Mouse (Mus musculus) hindbrain, postnatal 0 days (tissue): ENCODE measurements around the gene Rab7. TPM values are rescaled to one million over a fixed set of nuclear protein-coding genes. Genes with fewer than 3 reads are reported as not detected.
"Not testable (repeated sequence)": the region's sequence is repeated elsewhere in the genome, so short reads cannot be mapped to it uniquely, and the experiment has no call there.

ENCODE experiments used
- ATAC-seq: fragments of 200-750 bp; cut with Nextera tagmentation; 2 replicates; pipeline ENCODE4 v1.8.0; 2017; ENCODE audit warnings: mild to moderate bottlenecking, moderate TSS enrichment, moderate library complexity
- DNase-seq: peaks from one replicate; pipeline ENCODE4 v3.0.0-alpha.2; 2015; ENCODE audit warnings: low spot score
- H3K27ac ChIP-seq: fragments of 300-500 bp; sonication (generic); 2 replicates; pipeline ENCODE4 v1.5.1; 2014; ENCODE audit warnings: mild to moderate bottlenecking
- H3K27me3 ChIP-seq: fragments of 300-500 bp; sonication (generic); 2 replicates; pipeline ENCODE4 v1.6.1; 2014; ENCODE audit warnings: low read length, mixed read lengths; ENCODE audit not compliant: insufficient read depth
- H3K36me3 ChIP-seq: fragments of 300-500 bp; sonication (generic); 2 replicates; pipeline ENCODE4 v1.6.1; 2014; ENCODE audit warnings: low read length, mixed read lengths; ENCODE audit not compliant: insufficient read depth
- H3K4me1 ChIP-seq: fragments of 300-500 bp; sonication (generic); 2 replicates; pipeline ENCODE4 v1.6.1; 2014; ENCODE audit warnings: antibody characterized with exemption, low read length, mixed read lengths; ENCODE audit not compliant: insufficient read depth
- H3K4me2 ChIP-seq: fragments of 300-500 bp; sonication (generic); 2 replicates; pipeline ENCODE4 v1.6.1; 2014; ENCODE audit warnings: low read depth, mild to moderate bottlenecking, low read length, moderate library complexity, mixed read lengths
- H3K4me3 ChIP-seq: fragments of 300-500 bp; sonication (generic); 2 replicates; pipeline ENCODE4 v1.5.1; 2014; ENCODE audit warnings: low read length
- H3K9ac ChIP-seq: fragments of 300-500 bp; sonication (generic); replicated peaks from 2 replicates; pipeline ENCODE4 v1.6.1; 2014; ENCODE audit warnings: mild to moderate bottlenecking, low read length, moderate library complexity, mixed read lengths
- H3K9me3 ChIP-seq: fragments of 300-500 bp; sonication (generic); 2 replicates; pipeline ENCODE4 v1.6.1; 2016; ENCODE audit warnings: low read length, mixed read lengths
- CTCF ChIP-seq: IDR thresholded peaks from 2 replicates; pipeline ENCODE4 v1.5.1; 2016; ENCODE audit warnings: antibody characterized with exemption, control low read depth, low read depth
- WGBS: fragments of 180-500 bp; shearing (Covaris S2); extraction: QIAGEN DNeasy Blood & Tissue Kit; methylation state at CpG from one replicate; pipeline ENCODE4 v1.1.7; 2014; 5-methylcytosine and 5-hydroxymethylcytosine counted together
- polyA plus RNA-seq: library from polyadenylated mRNA; unstranded; fragments of >200 nt; fragmentation: Nextera tagmentation; extraction: Ambion mirVana; gene quantifications from 2 replicates; pipeline ENCODE4 v1.2.1, GENCODE M21; 2015
- total RNA-seq: library from RNA; depleted of rRNA; stranded (reverse); fragments of >200 nt; gene quantifications from 2 replicates; pipeline ENCODE4 v1.2.3, GENCODE M21; 2014

Gene Rab7
- total and polyA plus RNA-seq, 2 experiments from 2014 or later = 90.0 to 345 TPM

GRCm38 (mm10) chr6:88011106-88011505 lies 34.0 kb downstream of the Rab7 start:
- H3K27ac ChIP-seq, H3K4me2 ChIP-seq, H3K9ac ChIP-seq, ATAC-seq, H3K4me1 ChIP-seq, H3K4me3 ChIP-seq, H3K27me3 ChIP-seq, H3K9me3 ChIP-seq: not testable (repeated sequence)
- peak; percentile 56 for TF ChIP-seq CTCF
- 78% methylated on average over 1 of the region's 1 CpGs for WGBS
- peak; percentile 34 for DNase-seq
- H3K36me3 ChIP-seq = peaks cover 22% of the 10 kb centered on the region

GRCm38 (mm10) chr6:88009209-88009608 lies 35.9 kb downstream of the Rab7 start:
- H3K36me3 ChIP-seq = peaks cover 28% of the 10 kb centered on the region
- H3K9me3 ChIP-seq = no peaks in the 10 kb centered on the region
- no peak overlapping the region for H3K27ac ChIP-seq
- H3K4me1 ChIP-seq = no peaks in the 10 kb centered on the region
- H3K27me3 ChIP-seq = no peaks in the 10 kb centered on the region
- DNase-seq (no peak), ATAC-seq (no peak)
- no peak for TF ChIP-seq CTCF
- H3K4me3 ChIP-seq = no peak overlapping the region
- 90% methylated on average over 4 of the region's 4 CpGs for WGBS
- no peak overlapping the region for H3K4me2 ChIP-seq
- H3K9ac ChIP-seq = no peak overlapping the region

- ATAC-seq, H3K9me3 ChIP-seq, H3K27ac ChIP-seq, H3K27me3 ChIP-seq, H3K4me3 ChIP-seq, H3K4me1 ChIP-seq, DNase-seq, H3K4me2 ChIP-seq, H3K9ac ChIP-seq: not testable (repeated sequence)
- WGBS = 88% methylated on average over 12 of the region's 14 CpGs
- peaks cover 50% of the 10 kb centered on the region for H3K36me3 ChIP-seq
Observed at GRCm38 (mm10) chr6:88004773-88005172, 40.3 kb downstream of the Rab7 start.

GRCm38 (mm10) chr6:88003439-88003838 lies 41.6 kb downstream of the Rab7 start:
- H3K36me3 ChIP-seq = peaks cover 47% of the 10 kb centered on the region
- no peak for TF ChIP-seq CTCF
- DNase-seq = no peak
- no peaks in the 10 kb centered on the region for H3K4me1 ChIP-seq
- no peaks in the 10 kb centered on the region for H3K9me3 ChIP-seq
- no peak overlapping the region for H3K27ac ChIP-seq
- ATAC-seq = no peak
- H3K27me3 ChIP-seq = no peaks in the 10 kb centered on the region
- H3K9ac ChIP-seq = no peak overlapping the region
- no peak overlapping the region for H3K4me2 ChIP-seq
- H3K4me3 ChIP-seq = no peak overlapping the region
- 88% methylated on average over 4 of the region's 4 CpGs for WGBS

GRCm38 (mm10) chr6:87998358-87998757 lies 46.7 kb downstream of the Rab7 start:
- no peak overlapping the region for H3K4me2 ChIP-seq
- ATAC-seq (no peak), DNase-seq (no peak)
- WGBS = 86% methylated on average over 4 of the region's 4 CpGs
- H3K27me3 ChIP-seq = no peaks in the 10 kb centered on the region
- no peak overlapping the region for H3K4me3 ChIP-seq
- TF ChIP-seq CTCF = no peak
- no peak overlapping the region for H3K27ac ChIP-seq
- H3K36me3 ChIP-seq = peaks cover 24% of the 10 kb centered on the region
- H3K9ac ChIP-seq = no peak overlapping the region
- H3K9me3 ChIP-seq = no peaks in the 10 kb centered on the region
- peaks cover 6% of the 10 kb centered on the region; the same call in 1 of the 2 replicates for H3K4me1 ChIP-seq

- peak; percentile 88 for TF ChIP-seq CTCF
- Histone ChIP-seq H3K27me3 (no peaks in the 10 kb centered on the region), H3K27ac (no peak overlapping the region), H3K4me2 (no peak overlapping the region), H3K4me3 (no peak overlapping the region), H3K9me3 (no peaks in the 10 kb centered on the region), H3K4me1 (peaks cover 6% of the 10 kb centered on the region; the same call in 1 of the 2 replicates), H3K36me3 (peaks cover 20% of the 10 kb centered on the region), H3K9ac (no peak overlapping the region)
- DNase-seq (peak; percentile 84), ATAC-seq (peak; percentile 66)
- 61% methylated on average over 7 of the region's 7 CpGs for WGBS
Observed at GRCm38 (mm10) chr6:87997706-87998265, 47.3 kb downstream of the Rab7 start.

- Histone ChIP-seq H3K27ac (no peak overlapping the region), H3K4me2 (no peak overlapping the region), H3K9ac (no peak overlapping the region), H3K27me3 (no peaks in the 10 kb centered on the region), H3K36me3 (peaks cover 17% of the 10 kb centered on the region), H3K4me3 (no peak overlapping the region), H3K9me3 (no peaks in the 10 kb centered on the region), H3K4me1 (peaks cover 8% of the 10 kb centered on the region; the same call in 1 of the 2 replicates)
- no peak for TF ChIP-seq CTCF
- no peak for DNase-seq
- ATAC-seq = no peak
- WGBS = 90% methylated on average over 9 of the region's 9 CpGs
Observed at GRCm38 (mm10) chr6:87996606-87997005, 48.5 kb downstream of the Rab7 start.
